Mouse (Mus musculus) neutrophil, adult 5-6 weeks (primary cell): ENCODE measurements around the gene Prickle1. TPM values are rescaled to one million over a fixed set of nuclear protein-coding genes. Genes with fewer than 3 reads are reported as not detected.

Source experiments
- ATAC-seq: fragments of 151-379, 151-347 bp; 2 replicates; pipeline ENCODE4 v1.8.0; 2017; ENCODE audit warnings: mild to moderate bottlenecking, moderate TSS enrichment; ENCODE audit not compliant: insufficient number of reproducible peaks, poor library complexity, low FRiP score, severe bottlenecking; ENCODE audit errors: extremely low read depth
- total RNA-seq: library from RNA; stranded (forward); fragments of 200-1000 nt; gene quantifications from 2 replicates; pipeline ENCODE4 v1.2.3, GENCODE M21; 2017

The Prickle1 gene
- total RNA-seq, 1 experiment from 2014 or later = 0.23 TPM

DNA sequence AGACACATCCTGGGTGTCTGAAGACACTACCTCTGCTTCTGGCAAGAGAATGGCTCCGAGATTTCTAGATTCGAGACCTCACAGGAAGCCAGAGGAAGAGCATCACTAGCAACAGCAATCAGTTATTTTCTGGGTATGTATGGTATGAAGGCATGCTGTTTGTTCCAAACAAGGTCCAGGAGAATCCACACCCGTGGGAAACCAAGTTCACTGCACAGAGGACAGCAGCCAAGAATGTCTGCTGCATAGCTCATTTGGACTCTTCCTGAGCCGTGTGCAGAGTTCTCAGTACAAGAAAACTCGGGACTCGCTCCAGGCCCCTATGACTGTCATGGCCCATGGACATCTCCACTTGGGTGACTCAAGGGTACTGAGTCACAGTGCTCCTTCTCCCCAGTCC lies 34.2 kb downstream of the Prickle1 start:
- ATAC-seq = no peak

DNA sequence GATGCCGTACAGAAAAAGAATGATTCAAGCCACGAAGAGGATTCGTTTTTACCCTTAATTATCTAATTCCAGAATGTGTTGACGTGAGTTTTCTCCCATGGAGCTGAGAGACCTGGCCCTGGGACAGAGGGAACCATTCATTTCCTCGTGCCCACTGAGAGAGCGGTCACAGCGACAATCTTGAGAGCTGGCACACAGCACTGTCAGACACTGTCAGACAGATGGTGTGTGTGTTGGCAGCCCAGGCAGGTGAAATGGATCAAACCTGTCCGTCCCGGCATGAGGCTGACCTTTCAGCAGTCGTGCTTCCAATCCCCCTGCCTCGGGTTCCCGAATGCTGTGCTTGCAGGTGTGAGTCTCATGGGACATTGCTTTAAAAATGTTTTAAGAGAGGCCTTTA lies 37.3 kb downstream of the Prickle1 start:
- no peak for ATAC-seq

DNA sequence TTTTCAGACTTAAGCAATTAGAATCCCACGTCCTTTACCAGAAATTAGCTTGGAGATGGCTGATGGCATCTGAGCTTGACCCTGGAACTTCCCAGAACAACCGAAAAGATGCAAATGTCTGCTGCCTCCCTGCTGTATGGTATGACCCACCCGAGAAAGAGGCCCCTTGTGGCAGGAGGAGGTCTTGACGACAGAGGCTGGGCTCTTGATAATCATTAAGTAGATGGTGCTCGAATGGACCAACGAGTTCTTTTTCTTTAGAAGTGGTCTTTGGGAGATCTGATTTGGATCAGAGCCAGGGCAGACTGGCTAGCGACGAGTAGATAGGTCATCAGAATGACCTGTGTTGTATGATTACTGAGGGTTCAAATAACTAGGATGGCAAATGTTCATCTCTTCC lies 40.0 kb downstream of the Prickle1 start:
- no peak for ATAC-seq

DNA sequence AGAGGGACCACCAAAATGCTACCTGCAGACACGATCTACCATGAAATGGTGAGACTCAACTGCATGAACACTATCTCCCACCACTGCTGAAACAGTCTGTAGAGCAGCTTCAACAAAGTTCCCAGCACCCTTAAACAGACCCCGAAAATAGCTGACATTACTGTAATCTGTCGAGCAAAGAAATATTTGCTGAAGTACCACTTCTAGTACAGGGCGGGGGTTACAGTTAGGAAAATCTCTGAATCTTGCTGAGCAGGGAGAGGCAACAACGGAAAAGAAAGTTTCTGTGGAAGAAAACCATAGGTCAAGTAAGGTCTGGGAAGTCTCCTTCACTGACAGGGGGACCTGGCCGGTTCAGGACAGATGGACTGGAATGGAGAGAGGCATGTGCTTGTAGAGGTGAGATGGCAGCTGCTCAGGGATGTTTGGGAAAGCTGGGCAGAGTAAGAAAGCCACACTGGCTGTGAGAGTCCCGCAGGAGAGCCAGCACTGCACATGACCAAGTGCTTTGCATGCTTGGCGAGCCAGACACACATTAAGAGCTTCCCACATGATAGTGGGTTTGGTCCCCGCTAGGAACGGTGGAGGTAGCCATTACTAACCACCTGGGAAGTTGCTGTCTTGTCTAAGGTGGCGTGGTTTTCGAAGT lies 41.4 kb downstream of the Prickle1 start:
- no peak for ATAC-seq

DNA sequence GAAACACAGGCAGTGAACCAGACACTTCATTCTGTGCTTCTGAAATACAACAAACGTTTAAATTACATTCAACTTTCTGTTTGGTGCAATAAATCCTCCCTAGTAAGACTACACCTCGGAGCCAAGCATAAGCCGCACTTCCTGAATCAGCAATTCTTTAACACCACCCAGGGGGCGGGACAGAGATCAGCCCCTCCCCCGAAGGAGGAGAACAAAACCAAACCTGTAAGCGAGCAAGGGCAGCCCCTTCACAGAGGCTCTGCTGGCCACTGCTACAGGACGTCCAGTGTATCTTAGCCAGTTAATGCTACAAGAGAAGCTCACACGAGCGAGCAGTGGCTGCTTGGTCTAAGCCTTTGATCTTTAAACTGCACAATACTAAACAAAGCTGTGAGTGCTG lies 43.5 kb downstream of the Prickle1 start:
- no peak for ATAC-seq

DNA sequence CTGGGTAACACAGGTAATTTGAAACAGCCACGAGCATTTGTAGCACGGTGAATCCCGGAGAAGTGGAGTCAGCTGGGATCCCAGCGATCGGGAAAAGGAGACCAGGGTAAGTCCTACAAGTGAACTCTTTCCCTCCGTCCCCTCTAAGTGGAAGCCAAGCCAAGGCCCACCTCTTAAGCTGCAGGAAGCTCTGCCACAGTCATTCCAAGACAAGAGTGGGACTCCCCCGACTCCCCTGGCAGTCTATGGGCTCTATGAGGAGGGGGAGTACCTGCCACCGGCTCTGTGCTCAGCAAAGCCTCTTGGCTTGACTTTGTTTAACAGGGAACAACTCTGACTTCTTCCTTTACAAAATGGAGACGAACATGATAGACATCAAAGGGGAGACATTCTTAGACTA lies 47.4 kb downstream of the Prickle1 start:
- no peak for ATAC-seq

DNA sequence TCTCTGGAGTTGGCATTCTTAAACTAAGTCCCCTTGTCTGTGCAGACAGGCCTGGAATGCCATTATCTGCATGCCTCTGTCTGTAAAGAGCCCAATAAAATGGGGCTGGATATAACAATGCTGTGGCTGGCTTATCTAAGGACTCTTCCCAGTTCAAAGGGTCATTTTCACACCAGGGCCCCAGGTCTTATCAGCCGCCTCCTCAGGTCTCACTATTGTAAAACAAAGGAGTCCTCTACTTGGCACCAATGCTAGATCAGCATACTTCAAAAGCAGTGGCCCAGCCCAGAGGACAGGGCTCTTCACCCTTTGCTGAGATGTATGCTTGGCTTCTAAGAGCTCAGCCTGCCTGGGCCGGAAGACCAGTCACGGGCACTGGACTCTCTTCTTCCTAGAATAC lies 56.3 kb downstream of the Prickle1 start:
- ATAC-seq = no peak

DNA sequence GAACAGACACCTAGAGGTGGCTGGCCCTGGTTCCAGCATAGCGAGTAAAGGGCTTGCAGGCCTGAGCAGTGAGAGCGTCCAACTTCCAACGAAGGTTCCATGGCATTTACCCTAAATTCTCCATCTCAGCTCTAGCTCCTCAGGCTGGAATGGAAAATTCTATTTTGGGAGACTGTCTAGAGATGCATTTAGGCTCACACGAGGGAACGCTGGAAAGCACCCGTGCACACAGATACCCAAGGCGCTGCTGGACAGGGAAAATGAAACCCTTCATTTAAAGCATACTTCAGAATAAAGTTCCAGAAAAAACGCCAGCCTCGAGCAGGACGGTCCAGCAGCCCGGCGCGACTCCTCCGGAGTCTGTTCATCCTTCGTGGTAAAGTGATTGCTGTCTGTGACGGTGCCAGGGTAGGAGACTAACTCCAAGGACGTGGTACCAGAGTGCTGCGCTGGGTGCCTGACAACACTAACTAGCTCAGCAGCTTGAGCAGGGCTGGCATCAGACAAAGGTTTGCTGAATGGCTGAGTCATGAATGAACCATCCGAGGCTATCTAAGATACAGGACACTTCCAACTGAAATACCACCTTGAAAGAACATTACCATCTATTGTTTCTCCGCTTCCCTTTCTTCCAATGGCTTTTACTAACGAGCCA lies 57.0 kb downstream of the Prickle1 start:
- ATAC-seq = no peak

DNA sequence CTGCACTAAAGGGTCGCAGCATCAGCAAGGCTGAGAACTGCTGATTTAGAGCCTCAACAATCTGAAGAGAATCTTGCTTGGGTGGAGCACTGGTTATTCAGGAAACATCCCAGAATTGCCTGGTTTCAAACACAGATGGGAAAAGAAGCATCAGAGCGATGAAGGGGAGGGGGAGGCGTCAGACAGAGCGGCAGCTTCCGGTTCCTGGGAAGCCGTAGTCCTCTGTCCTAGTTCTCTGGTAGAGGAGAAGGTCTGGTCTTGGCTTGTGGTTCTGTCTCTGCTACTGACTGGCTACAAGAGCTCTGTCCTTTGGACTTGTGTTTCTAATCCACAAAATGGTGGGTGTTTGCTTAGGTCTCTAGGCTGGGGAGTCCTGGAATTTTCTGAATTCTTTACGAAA lies 57.9 kb downstream of the Prickle1 start:
- no peak for ATAC-seq

DNA sequence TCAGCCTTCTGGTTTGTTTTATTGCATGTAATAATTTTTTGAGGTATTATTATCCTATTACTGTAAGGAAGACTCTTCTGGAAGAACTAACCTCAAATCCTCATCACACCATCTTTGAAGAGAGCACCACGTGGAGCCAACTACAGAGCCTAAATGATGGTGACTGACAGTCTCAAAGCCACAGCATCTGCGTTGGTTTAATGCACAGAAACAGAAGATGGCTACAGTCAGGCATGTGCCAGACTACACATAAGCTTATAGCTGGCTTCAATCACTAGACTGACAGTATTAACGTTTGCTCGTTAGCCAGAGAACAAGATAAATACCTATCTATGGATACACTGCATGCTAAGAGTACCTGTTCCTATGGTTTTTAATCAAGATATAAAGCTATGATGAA lies 59.5 kb downstream of the Prickle1 start:
- ATAC-seq = no peak

DNA sequence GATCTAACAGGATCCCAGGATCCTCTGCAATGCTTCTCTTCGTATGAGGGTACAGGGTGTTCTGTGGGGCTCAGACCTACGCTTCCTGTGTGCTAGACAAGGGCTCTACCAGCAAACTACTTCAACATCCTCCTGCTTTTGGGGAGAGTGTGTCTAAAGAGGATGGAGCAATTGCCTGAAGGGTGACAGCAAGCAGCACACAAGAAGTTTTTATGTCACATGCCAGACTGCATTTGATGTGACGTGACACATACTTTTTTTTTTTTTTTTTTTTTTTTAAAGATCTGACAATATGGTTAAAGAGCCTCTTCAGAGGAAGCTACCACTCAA lies 65.0 kb downstream of the Prickle1 start:
- ATAC-seq = no peak

DNA sequence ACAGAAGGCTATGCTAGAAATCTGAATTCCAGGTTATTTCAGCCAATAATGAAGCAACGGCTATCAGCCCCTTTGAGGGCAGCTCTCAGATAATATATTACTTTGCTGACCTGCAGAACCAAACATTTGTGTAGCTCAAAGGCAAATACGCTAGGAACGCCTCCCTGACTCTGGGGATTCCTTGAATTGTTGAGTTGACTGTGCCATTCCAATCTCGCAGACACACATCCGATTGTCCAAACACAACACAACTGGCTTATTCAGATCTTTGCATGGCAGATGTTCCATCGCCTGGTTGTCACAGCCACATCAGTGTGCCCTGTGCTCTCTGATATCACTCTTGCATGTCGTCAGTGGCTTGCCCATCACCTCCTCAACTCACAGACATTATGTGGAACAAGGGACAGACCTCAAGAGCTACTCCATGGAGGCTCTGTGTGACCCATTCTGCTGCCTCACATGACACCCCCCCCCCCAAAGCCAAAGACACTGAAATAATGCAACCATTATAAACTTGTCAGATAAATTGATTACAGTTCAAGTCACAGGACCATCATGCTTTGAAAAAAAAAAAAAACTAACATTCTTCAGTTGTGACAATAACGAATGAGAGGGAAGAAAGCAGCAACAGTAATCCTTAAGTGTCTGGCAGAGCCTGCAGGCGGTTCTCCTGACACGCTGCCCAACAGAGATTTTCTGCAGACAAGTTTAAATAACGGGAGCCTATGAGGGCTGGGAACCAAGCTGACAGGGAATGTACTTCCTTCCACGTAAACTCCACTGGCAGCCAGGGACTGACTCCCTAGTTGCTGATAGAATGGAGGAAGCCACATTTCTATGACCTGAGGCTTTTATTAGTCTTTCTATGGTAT lies 65.6 kb downstream of the Prickle1 start:
- ATAC-seq = no peak

DNA sequence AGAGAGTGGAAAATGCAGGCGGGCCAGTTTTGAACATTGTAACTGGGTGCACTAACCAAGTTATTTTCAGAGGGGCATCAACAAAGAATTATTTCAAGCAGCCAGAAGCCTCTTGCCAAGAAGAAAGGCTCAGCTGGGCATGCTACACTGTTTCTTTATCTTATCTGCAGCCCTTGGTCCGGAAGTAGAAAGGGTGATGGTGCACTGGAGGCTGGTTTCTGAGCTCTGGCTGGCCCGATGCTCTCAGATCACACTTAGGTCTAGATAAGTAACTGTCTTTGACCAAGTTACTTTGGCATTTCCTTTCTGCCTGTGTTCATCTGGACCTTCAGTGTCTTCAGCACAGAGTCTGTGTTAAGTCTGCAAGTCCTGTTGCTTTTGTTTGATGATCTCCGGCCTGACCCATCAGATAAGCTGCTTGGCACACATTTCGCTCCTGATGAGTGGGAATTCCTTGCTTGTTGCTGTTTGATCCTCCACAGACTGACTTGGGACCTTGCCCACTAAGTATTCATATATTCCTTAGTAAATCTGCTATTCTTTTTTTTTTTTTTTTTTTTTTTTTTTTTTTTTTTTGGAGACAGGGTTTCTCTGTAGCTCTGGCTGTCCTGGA lies 70.3 kb downstream of the Prickle1 start:
- ATAC-seq = no peak

DNA sequence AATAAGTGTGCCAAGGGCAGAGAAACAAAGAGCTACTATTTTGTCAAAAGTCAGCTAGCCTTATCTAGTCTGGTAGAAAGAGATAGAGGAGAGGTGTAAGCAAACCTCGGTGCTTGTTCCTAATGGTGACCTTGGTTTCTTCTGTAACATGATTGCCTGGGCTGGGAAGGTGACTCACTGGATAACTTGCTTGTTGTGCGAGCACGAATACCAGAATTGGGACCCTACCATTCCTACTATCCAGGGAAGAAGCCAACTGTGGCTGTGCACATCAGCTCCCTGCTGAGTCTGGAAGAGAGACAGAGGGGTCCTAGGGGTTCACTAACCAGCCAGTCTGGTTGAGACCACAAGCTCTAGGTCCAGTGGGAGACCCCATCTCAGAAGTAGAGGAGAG lies 73.9 kb downstream of the Prickle1 start:
- ATAC-seq = no peak

DNA sequence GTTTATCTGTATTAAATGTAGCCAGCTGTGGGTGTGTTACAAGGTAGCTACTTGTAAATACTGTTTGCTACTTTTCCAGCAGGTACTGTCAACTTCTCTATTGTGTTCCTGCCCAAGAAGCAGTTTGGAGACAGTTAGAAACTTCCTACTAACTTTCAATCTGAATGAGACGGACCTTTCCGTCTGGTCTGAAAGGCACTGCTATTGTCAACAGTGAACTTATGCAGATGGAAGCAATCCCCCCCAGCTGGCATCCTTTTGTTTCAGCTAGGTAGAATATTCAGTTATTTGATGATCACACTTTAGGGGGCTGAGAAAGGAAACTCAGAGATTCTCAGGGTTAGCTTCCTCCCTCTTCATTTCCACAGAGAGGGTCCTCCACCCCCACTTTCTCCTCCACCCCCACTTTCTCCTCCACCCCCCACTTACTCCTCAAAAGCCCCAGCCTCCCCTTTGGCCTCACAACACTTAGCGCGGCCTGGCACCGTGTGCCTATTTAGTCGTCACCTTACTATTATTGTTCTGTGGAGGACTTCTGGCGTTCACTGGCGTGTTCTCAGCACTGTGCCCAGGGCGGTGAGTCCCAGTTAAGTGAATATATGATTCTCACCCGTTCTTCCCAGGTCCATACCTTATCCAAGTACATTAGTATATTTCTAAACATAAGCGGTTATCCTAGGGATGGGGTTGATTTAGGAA lies 74.5 kb downstream of the Prickle1 start:
- ATAC-seq = no peak

DNA sequence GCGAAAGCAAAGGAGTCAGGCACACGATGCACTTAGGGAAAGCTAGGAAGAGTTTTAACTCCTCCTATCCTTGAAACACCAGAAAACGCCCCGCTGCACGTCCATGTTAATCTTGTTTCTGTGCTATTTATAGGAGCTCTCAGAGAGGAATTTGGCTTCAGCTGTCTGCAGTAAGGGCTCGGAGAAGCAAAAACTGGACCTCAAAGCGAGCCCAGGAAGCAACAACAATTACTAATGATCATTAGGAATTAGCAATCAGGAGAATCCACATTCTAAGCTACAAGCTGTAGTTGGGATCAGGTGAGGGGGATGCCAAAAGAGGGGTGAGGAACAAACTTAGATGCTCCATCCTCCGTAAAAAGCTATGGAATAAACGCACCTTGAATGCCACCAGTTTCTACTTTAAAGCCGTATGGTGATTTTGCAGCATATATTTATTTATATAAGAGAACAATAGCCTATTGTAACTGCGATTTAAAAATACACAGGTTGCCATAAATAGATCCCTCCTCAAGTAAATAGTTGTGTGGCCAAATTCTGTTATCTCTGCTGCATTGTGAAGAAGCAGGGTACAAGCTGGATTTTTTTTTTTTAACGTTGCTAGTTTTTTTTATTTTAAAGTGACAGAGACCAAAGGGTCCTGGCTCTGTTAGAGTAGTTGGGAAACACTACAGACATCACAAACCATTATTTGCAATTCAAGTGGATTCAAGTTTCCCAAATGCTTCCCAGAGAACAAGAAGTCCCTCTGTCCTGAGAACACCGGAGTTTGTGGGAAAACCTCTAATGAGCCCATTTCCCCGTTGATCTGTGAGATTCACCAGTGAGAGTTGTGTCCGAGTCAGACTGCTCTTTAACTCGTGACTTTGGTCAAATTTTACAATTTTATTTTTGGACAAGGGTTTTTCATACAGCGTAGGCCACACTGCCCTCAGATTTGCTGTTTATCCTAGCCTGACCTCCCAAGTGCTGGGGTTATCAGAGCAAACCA lies 75.6 kb downstream of the Prickle1 start:
- no peak for ATAC-seq

DNA sequence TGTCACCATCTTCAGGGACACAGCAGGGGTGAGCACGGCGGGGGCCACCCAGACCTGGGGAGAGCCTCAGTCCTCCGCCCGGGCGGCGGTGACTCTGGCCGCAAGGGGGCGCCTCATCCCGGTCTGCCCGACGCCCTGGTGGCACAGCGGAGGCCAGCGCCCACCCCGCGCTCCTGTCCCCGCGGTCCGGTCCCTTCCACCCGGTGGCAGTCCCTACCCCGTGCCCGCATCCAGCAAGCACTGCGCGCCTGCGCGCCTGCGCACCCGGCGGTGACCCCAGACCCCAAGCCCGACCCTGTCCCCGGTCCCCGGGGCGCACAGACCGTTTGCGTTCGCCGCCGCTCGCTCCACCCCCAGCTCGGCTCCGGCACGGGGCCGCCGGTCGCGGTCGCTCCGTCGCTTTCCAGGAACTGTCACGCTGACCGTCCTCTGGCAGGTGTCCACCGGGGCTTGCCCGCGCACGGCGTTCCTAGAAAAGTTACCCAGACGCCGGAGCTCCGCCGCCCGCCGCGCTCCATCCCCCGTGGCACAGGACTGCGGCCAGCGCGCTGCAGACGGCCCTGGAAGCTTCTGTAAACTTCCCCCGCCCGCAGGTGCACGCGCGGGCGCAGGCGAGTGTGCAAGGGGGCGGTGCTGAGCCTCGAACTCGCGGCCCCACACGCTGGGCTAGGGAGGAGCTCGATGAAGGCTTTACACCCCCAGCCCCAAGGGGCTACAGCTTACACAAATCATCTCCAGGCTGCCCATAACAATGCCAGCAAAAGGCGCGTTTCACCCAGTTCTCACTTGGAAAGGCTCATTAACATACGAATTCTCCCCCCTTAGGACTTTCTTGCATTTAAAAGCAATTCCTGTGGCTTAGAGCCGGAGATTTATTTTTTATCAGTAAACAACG lies 76.5 kb downstream of the Prickle1 start:
- 0 out of 2 replicates have a peak, but pooled peaks have one; percentile 21 for ATAC-seq
